Mouse (Mus musculus): ENCODE results near the gene Ctsd.
"Not testable (repeated sequence)": the region's sequence is repeated elsewhere in the genome, so short reads cannot be mapped to it uniquely, and the experiment has no call there.

Gene Ctsd

DNA sequence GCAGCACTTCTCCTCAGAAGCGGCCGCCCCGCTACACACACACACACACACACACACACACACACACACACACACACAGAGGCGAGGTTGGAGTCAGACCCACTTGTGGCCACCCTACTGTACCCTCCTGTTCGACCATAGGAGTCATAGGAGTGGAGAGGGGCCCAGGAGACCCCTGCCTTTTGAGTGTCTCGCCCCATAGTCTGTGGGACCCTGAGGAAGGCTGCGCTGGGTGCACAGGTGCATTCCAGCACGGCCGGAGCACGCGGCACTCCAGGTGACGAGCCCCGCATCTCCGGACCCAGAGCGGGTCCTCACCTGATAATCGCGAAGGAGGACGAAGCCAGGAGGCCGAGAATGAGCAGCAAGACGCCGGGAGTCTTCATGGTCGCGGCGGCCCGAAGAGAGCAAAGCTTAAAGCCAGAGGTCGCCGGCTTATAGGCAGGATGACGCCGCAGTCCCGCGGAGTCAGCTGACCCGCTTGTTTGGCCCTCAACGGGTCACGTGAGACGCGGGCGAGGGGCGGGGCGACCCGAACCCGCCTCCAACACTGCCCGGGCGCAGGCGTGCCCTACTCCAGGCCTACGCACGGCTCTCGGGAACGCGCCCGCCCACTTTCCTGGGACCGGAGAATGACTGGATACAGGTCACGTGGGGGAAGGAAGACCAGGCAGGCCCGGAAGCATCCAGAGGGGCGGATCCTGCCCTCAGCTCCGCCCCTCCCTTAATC lies at the start of gene Ctsd:
TSS of gene Ctsd (minus strand) at position 620 of the 730 bp plus-strand sequence.
- DNase-seq (ENCODE audit: low read depth, low spot score) = peak; percentile 97

DNA sequence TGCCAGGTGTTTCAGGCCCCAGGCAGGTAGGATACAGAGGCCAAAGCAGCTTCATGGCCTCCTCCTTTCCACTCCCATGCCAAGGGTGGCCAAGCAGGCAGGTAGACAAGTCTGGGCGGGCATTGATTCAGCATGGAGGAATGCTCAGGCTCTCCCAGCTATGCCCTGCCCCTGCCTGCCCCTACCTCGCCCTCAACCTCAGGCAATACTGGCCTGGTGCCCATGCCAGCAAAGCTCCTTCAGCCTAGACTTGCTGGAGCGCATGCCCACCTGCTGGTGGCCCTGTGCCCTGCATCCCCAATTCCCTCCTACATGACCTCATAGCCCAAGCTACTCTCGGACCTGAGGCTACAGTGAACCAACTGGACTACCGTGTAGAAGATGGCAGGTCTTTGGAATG lies 49.5 kb upstream of the Ctsd start:
- DNase-seq (ENCODE audit: low read depth, low spot score) = no peak

DNA sequence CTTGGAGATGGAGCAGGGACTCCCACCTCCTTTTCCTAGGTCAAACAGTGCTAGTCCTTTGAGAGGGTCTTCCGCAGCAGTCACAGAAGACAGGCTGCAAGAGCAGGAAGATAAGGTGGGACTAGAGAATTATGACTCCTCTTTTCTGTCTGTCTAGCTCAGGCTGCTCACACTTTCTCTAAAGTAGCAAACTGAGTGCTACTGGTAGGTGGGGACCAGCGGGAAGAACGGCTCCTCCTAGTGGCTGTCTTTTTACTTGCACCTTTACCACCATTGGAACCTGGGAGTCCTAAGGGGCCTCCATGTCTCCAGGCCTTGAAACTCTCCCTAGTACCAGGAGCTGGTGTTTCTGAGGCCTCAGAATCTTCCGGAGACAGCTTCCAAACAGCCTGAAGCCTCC lies 47.7 kb upstream of the Ctsd start:
- DNase-seq (ENCODE audit: low read depth, low spot score) = peak; percentile 66

DNA sequence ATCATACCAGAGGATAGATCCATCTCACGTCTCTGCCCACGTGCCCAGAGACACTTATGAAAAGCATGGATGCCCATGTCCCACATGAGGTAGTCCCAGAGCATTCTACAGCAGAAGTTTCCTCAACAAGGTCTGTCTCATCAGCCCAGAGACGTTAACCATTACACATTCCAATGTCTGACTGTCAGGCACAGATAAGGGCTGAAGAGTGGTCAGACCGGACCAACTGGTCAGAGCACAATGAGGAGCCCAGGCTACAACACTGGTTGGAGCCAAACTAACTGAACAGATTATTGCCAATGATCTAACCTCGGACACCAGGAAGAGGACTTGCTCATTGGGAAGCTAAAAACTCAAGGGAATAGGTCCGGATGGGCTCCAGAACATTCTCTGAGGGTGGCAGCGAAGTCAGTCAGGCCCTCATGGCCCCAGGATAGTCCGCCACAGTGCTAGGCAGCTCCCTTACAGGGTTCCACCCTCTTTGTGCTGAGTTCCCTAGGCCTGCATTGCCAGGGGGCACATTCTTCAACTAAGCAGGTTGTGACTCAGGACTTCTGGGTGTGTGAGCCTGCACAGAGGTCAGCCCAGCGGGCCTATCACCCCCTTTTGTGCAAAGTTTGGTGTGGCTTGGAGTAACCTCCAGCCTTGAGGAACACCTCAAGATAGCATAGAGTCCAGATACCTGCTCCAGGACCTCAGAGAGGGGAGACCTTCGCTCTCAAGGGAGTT lies 46.5 kb upstream of the Ctsd start, which contains the start of gene Syt8:
TSS of gene Syt8 (plus strand) at position 714 of the 729 bp plus-strand sequence.
- DNase-seq (ENCODE audit: low read depth, low spot score) = no peak

DNA sequence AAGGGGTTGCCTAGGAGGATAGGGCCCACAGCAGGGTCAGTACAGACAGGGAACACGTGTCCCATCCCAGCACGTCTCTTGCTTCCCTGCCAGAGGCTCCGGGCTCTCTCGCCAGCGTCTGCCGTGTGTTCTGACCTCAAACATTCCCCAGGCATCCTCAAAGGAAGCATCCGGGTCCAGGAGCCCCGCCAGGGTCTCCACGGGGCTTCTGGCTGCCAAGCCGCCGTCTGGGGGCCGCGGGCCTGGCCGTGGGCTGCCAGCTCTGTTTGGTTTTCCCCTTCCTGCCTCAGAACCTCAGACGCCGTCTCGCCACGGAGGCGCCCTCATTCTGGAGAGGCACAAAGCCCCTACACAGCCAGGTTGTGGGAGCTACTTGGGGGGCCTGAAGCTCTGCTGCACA lies 45.8 kb upstream of the Ctsd start:
- DNase-seq (ENCODE audit: low read depth, low spot score) = no peak

DNA sequence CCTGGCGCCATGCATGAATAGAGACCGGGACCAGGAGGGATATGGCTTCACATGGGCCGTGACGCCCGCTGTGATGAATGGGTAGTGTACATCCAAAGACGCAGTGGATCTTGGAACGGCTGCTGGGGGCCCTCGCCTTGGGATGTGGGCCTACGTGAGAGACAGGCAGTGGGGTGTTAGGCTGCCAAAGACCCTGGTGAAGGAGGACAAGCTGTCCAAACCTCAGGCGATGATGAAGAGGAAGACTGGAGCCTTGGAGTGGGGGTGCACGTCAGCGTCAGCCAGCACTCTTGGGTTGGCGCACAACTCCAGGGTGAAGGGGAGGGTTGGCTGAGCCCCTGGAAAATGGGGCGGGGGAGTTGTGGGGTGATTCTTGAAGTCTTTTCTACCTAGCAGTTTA lies 43.3 kb upstream of the Ctsd start:
- no peak for DNase-seq (ENCODE audit: low read depth, low spot score)

DNA sequence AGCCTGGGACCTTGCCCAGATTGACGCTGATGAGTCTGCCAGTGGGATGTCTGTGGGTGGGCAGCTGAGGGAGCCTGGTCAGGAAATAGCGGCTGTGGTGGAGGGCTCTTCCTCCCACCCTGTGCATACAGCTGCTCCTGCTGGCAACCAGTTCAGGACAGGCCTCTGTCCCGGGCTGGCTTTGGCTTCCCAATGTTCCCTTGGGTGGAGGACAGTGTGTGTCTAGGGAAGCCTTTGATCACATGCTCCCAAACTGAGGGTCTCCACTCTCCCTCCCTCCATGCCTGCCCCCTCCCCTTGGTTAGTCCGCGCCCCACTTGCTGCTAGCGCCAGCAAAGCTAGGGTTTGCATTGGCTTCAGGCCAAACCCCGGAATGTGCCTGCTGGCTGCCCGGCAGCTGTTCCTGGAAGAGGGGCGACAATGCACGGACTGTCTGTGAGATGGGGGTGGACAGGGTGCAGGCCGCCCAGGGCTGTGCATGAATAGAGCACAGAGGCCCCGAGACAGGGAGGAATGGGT lies 42.4 kb upstream of the Ctsd start:
- DNase-seq (ENCODE audit: low read depth, low spot score) = no peak

DNA sequence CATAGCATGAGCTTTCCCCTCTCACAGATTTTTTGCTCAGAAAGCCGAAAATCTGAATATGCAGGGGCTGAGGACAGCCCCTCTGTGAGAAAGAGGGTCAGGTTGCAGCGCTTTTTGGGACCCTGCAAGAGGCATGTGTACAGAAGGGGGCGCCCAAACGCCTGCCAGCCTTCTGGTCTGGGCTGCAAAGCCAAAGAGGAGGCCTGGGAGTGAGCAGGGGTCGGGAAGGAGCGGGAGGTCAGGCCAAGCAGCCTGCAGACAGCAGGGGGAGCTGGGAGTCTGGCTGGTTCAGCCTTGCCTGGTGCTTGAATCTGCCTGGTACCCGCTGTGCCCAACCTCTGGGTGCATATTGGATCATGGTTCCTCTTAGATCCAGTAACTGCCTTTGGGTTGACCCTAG lies 40.4 kb upstream of the Ctsd start:
- DNase-seq (ENCODE audit: low read depth, low spot score) = no peak

DNA sequence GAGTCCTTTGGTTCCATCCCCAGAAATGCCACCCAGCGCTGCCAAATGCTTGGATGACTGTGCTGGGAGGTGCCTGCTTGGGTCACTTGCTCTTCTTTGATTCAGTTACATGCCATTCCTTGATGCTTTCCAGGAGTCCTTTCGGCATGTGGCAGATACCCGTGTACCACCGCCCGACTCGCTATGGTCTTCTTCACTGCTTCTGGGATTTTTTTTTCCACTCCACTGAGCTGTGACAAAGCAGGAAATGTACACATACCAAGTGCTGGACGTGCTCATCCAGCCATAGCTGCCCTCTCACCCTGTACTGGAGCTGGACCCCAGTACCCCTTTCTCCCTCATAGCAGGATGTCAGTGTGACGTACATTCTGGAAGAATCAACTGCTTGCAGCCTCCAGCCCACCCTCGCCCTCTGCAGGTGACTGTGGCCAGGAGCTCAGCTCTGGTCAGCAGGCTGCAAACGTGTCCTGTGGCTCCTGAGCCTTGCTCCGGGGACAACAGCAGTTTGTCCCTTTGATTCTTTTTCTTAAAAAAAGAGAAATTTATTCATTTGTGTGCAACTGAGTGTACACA lies 37.9 kb upstream of the Ctsd start:
- DNase-seq (ENCODE audit: low read depth, low spot score) = no peak

DNA sequence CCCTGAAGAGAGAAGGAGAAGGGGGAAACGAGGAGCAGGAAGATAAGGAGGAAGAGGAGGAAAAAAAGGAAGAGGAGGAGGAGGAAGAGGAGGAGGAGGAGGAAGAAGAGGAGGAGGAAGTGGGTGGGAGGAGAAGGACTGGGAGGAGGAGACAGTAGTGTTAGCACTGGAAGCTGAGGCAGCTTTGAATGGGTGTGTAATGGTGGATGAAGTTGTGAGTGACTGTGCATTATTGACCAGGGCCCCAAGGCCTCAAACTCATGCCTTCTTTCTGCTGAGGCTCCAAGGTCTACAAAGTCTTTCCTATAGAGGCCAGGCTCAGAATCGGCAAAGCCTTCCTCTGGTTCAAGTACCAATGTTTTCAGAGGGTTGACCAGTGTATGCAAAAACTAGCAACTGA lies 34.0 kb upstream of the Ctsd start:
- peak; percentile 40 for DNase-seq (ENCODE audit: low read depth, low spot score)

DNA sequence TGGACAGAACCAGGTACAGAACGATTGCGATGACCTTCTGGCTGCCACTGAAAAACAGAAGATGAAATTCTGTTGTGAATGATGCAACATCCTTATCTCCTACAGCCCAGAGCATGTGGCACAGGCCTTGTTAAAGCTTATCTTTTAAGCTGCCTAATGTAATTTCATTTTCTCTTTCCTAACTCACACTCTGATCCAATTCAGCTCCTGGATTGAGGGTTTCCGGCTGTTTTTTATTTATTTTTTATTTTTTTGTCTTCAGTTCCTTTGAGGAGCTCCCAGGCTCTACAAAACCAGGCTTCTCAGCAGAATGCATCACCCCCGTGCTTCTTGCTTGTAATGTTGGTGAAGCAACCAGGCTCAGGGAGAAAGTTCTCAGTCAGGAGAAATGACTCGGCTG lies 32.0 kb upstream of the Ctsd start:
- DNase-seq (ENCODE audit: low read depth, low spot score) = peak; percentile 56

DNA sequence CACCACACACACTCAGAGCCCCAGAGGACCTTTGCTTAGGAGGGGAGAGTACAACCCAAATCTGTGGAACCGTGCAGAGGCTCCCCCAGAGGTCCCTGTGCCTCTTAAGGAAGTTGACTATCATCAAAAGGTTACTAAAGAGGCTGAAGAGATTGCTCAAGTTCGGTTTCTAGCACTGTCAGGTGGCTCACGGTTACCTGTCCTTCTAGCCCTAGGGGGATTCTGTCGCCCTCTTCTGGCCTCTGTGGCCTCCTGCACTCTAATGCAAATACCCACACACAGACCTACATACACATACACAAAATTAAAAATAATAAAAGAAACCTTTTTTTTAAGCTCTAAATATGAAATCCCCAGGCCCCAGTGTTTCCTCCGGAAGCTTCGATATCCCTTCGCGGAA lies 30.8 kb upstream of the Ctsd start:
- DNase-seq (ENCODE audit: low read depth, low spot score) = no peak

DNA sequence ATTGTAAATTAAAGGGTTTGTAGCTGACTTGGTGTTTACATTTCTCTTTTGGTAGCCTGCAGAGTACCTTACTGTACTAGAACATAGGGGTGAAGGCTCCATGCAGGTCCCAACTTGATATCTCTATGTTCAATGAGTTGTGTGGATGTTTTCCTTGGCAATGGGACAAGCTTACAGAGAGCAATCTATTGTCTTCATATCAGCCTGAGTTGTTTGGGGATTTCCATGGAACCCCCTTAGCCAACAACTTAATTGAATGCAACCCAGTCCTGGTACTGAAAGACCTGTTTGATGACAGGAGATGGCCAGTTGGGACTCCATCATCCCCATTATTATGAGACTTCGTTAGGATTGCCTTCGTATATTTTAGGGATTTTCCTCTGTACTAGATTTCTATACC lies 30.2 kb upstream of the Ctsd start:
- no peak for DNase-seq (ENCODE audit: low read depth, low spot score)

DNA sequence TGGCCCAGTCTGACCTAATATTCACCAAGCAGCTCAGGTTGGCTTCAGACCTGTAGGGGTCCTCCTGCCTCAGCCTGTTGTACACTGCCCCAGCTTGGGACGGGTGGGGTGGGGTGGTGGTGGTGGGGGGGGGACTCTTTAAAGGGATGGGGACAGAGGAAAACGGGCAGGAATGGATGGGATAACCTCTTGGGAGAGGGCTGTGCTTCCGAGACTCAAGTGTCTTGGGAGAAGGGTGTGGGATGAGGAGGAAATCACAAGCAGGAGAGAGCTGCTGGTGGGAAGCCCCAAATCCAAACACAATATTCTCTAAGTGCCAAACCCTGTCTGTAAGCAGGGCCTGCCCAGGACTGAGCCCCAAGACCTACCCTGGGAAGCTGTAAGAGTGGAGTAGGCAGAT lies 28.4 kb upstream of the Ctsd start:
- DNase-seq (ENCODE audit: low read depth, low spot score) = no peak

DNA sequence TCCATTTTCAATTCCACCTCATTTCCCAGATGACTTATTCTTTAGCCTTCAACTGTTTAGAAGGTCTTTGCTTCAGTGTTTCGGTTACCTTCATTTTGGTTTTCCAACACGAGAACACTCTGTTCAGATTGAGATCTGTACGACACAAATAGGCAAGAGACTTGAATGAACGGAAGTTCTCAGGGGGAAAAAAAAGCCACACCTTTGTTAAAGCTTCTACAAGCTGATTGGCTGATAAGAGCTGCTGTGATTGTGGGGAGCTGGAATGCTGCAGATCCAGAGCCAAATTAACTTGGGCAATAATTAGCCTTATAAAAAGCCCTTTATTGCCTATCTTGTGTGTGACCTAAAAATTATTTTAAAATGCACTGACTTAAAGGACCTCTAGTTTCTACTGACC lies 27.5 kb upstream of the Ctsd start:
- no peak for DNase-seq (ENCODE audit: low read depth, low spot score)

DNA sequence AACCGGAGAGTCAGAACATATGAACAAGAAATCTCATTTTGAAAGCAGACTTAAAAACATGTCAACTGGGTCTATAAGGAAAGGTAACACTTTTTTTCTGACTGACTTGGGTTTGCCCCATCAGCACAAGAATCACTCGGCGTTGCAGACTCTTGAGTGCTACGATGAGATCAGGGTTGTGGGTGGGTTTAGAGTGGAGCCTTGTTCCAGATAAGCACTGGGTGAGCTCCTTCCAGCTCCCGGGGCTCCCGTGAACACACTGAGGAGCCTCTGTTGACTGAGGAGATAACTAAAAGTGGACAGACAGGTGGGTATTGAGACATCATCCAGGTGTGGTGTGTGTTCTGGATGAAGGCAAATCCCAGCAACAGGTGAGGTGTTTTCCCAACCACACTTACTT lies 25.4 kb upstream of the Ctsd start:
- no peak for DNase-seq (ENCODE audit: low read depth, low spot score)

DNA sequence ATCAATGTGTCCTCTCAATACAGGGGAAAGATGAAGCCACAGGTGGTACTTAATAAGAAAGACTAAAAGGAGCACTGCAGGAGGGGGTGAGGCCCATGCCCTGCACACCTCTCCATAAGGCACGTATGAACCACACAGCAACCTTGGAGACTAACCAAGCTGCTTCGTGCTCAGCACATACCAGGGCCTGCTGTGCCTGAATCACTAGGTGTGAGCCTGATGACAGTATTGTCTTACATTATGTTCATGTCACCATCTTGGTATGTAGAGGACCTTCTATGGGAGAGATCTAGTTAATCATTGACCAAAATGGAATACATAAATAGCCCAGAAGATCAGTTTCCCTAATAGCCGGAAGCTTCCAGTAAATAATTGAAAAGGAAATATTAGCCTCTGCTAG lies 21.8 kb upstream of the Ctsd start:
- no peak for DNase-seq (ENCODE audit: low read depth, low spot score)

DNA sequence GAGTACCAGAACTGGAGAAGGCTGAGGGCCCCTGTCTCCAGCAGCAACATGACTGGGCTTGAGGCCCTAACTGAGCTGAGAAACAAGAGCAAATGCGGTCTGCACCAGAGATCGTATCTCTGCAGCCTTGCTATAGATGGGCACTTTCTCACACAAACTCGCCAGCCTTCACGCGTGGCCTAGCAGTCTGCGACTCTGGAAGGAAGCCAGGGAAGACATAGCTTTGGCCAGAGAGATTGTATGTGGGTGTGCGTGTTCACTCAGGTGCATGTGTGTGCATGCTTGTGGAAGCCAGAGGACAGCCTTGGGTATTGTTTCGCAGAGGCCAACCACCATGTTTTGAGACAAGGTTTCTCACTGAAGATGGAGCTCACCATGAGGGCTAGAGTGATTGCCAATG lies 20.8 kb upstream of the Ctsd start:
- no peak for DNase-seq (ENCODE audit: low read depth, low spot score)

DNA sequence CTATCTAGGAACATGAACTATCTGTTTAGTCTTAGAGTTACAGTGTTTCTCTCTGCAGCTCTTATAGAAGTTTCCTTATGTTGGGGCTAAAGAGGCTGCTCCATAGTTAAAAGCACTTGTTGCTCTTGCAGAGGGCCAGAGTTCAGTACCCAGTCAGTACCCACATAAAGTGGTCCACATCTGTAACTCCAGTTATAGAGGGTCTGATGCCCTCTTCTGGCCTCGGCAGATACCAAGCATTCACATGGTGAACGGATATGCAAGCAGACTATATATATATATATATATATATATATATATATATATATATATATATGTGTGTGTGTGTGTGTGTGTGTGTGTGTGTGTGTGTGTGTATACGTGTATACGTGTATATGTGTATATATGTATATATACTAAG lies 20.1 kb upstream of the Ctsd start:
- no peak for DNase-seq (ENCODE audit: low read depth, low spot score)

DNA sequence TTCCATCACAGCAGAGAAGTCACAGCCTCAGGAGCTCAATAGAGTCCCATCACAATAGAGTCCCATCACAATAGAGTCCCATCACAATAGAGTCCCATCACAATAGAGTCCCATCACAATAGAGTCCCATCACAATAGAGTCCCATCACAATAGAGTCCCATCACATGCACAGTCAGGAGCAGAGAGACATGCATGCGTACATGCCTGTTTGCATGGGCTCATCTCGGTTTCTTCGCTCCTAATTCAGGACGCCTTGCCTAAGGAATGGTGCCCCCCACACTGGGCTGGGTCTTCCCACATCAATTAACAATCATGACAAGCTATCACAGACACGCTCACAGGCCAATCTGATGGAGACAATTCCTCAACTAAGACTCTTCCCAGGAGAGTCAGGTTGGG lies 17.3 kb upstream of the Ctsd start:
- not testable (repeated sequence) for DNase-seq (ENCODE audit: low read depth, low spot score)

DNA sequence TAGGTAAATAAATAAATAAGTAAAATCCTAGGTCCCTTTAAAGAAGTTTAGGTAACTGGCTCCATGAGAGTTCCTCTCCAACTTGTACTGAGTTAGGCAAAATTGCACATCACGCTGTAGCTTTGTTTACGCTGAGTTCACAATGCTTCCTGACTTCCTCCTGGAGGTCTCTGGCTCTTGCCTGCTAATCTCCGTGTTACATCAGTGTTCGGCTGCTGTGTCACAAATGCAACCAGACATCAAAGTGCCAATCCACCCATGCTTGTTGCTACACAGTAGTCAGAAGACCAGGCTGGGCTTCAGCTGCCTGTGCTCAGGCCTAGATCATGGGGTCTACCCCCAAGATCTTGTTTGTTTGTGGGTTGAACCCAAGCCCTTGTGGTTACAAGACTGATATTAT lies 15.8 kb upstream of the Ctsd start:
- no peak for DNase-seq (ENCODE audit: low read depth, low spot score)

DNA sequence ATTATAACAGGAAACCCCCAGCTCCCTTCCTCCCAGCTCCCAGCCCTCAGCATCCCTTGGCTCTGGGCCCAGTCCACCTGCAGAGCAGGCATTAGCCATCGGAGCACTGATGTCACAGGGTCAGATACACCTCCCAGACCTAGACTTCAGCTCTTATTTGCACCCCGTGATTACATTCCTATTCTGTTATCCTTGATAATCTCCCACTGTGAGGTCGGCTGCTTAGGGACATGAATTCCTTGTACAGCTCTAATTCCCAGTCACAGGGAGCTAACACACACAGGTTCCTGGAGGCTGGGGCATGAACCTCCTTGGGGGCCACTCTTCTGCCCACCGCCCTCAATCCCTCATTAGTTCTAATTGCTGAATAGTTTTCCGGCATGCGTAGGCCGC lies 12.9 kb upstream of the Ctsd start:
- DNase-seq (ENCODE audit: low read depth, low spot score) = no peak
